Mouse (Mus musculus) E14TG2a.4 (cell line): ENCODE data around the gene Anapc15.

Experiments
- CTCF ChIP-seq: conservative IDR thresholded peaks from 2 replicates; pipeline ENCODE4 v1.5.1; 2014; ENCODE audit warnings: low read length
- NANOG ChIP-seq: IDR thresholded peaks from 2 replicates; pipeline ENCODE4 v1.6.1; 2014; ENCODE audit warnings: borderline replicate concordance, low read length, mixed read lengths
- POU5F1 ChIP-seq: IDR thresholded peaks from 2 replicates; pipeline ENCODE4 v1.6.1; 2014; ENCODE audit warnings: low read length, borderline replicate concordance

- TF ChIP-seq CTCF (no peak), NANOG (no peak), POU5F1 (no peak)
Observed at GRCm38 (mm10) chr7:101863415-101863814, at the start of gene Anapc15.
